Mouse (Mus musculus): ENCODE measurements around the gene Ncor2. TPM values are rescaled to one million over a fixed set of nuclear protein-coding genes. Genes with fewer than 3 reads are reported as not detected.
A peak's percentile ranks its signal among the peaks of the same experiment; 100 is the strongest.

Ncor2 gene
- polyA plus RNA-seq, 1 experiment from 2014 or later: 21.2 TPM

DNA sequence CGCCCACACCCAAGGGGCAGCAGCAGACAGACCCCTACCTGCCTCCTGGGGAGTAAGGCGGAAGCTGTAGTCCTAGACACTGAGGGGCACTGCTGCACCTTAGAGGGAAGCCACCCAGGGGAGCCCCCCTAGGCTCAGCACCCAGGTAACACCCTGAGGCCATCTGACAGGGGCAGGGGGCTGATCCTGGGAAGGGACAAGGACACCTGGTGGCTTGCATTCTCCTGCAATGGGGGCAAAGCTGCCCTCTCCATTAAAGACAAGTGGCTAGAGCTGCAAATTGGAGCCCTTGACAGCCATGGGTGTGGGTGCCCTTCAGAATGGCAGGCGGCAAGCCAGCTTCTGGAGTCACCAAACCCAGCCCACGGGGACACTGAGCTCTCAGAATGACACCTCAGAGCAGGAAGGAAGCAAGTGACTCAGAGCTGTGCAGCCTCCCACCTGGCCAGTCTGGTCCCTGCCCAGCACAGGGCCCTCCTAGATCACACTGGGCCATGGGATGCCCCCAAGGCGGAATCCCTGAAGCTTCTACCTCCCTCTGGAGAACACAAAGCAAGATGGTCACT is 79.2 kb downstream of the Ncor2 start:
- DNase-seq (ENCODE audit: low spot score) (no peak), ATAC-seq (ENCODE audit: low FRiP score) (no peak)
- WGBS: 93% methylated on average over 5 of the region's 5 CpGs
- no peak overlapping the region for H3K9ac ChIP-seq (ENCODE audit: low read depth, low read length)
- H3K27ac ChIP-seq (ENCODE audit: low read depth, low read length): no peak overlapping the region
- H3K4me3 ChIP-seq (ENCODE audit: low read depth, low read length): no peak overlapping the region
- peaks cover 10% of the 10 kb centered on the region for H3K36me3 ChIP-seq (ENCODE audit: control insufficient read depth, insufficient read depth, low read length)
- H3K27me3 ChIP-seq (ENCODE audit: control insufficient read depth, insufficient read depth, low read length): no peaks in the 10 kb centered on the region
- no peaks in the 10 kb centered on the region for H3K9me3 ChIP-seq (ENCODE audit: control insufficient read depth, low read length)
- peaks cover 4% of the 10 kb centered on the region; the same call in 1 of the 2 replicates for H3K4me1 ChIP-seq (replicated peaks; ENCODE audit: control insufficient read depth, insufficient read depth, low read length)
- no peak overlapping the region for H3K4me2 ChIP-seq (replicated peaks; ENCODE audit: low read depth, low read length)

DNA sequence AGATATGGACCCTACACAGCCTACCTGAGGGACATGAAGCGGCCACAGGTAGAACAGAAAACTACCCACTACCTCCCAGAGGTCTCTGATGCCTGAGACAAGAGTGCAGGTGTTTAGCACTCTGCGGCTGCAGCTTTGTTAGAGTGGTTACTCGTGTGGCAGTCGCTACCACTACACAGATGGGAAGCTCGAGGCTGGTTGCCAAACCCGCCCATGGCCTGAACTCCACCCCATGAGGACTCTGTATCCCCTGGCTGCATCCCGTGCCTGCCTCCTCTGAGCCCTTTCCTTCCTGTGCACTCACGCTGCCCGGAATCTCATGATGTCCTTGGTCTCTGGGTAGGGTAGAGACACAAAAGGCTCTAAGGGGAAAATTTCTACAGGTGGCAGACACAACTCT is 80.3 kb downstream of the Ncor2 start:
- no peak overlapping the region for H3K4me3 ChIP-seq (ENCODE audit: low read depth, low read length)
- H3K27ac ChIP-seq (ENCODE audit: low read depth, low read length): no peak overlapping the region
- 93% methylated on average over 9 of the region's 9 CpGs for WGBS
- ATAC-seq (ENCODE audit: low FRiP score) (no peak), DNase-seq (ENCODE audit: low spot score) (no peak)
- no peaks in the 10 kb centered on the region for H3K27me3 ChIP-seq (ENCODE audit: control insufficient read depth, insufficient read depth, low read length)
- peaks cover 10% of the 10 kb centered on the region for H3K36me3 ChIP-seq (ENCODE audit: control insufficient read depth, insufficient read depth, low read length)
- no peak overlapping the region for H3K4me2 ChIP-seq (replicated peaks; ENCODE audit: low read depth, low read length)
- peaks cover 1% of the 10 kb centered on the region; the same call in 1 of the 2 replicates for H3K4me1 ChIP-seq (replicated peaks; ENCODE audit: control insufficient read depth, insufficient read depth, low read length)
- H3K9ac ChIP-seq (ENCODE audit: low read depth, low read length): no peak overlapping the region
- H3K9me3 ChIP-seq (ENCODE audit: control insufficient read depth, low read length): no peaks in the 10 kb centered on the region

DNA sequence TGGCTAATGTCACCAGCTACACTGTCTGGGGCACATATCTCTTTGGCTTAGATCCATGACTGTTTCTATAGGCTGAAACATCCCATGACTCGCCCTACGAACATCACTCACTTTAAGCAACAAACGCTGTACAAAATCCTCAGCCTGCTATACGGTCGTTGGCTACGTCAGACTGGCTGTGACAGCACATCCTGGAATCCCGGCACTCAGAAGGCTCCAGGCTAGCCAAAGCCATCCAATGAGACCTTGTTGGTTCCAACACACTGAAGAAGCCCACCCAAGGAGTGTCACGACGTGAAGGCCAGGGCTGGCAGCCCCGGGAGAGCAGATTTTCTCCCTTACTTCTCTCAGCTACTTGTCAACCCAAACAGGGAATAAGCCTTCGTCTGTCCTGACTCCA is 82.7 kb downstream of the Ncor2 start:
- H3K4me2 ChIP-seq (replicated peaks; ENCODE audit: low read depth, low read length): no peak overlapping the region
- no peaks in the 10 kb centered on the region for H3K27me3 ChIP-seq (ENCODE audit: control insufficient read depth, insufficient read depth, low read length)
- WGBS: 88% methylated on average over 11 of the region's 11 CpGs
- peaks cover 2% of the 10 kb centered on the region for H3K36me3 ChIP-seq (ENCODE audit: control insufficient read depth, insufficient read depth, low read length)
- ATAC-seq (ENCODE audit: low FRiP score) (no peak), DNase-seq (ENCODE audit: low spot score) (no peak)
- H3K9me3 ChIP-seq (ENCODE audit: control insufficient read depth, low read length): no peaks in the 10 kb centered on the region
- H3K27ac ChIP-seq (ENCODE audit: low read depth, low read length): no peak overlapping the region
- no peak overlapping the region for H3K9ac ChIP-seq (ENCODE audit: low read depth, low read length)
- no peak overlapping the region for H3K4me3 ChIP-seq (ENCODE audit: low read depth, low read length)
- H3K4me1 ChIP-seq (replicated peaks; ENCODE audit: control insufficient read depth, insufficient read depth, low read length): 0 out of 2 replicates have a peak, but pooled peaks cover 2% of the 10 kb centered on the region

GRCm38 (mm10) chr5:125095525-125096175 is 83.4 kb downstream of the Ncor2 start:
- Histone ChIP-seq H3K4me2 (replicated peaks; ENCODE audit: low read depth, low read length) (no peak overlapping the region), H3K9me3 (ENCODE audit: control insufficient read depth, low read length) (no peaks in the 10 kb centered on the region), H3K4me1 (replicated peaks; ENCODE audit: control insufficient read depth, insufficient read depth, low read length) (0 out of 2 replicates have a peak, but pooled peaks cover 2% of the 10 kb centered on the region), H3K9ac (ENCODE audit: low read depth, low read length) (no peak overlapping the region), H3K36me3 (ENCODE audit: control insufficient read depth, insufficient read depth, low read length) (peaks cover 8% of the 10 kb centered on the region), H3K27ac (ENCODE audit: low read depth, low read length) (peak overlapping the region; percentile 33), H3K27me3 (ENCODE audit: control insufficient read depth, insufficient read depth, low read length) (no peaks in the 10 kb centered on the region), H3K4me3 (ENCODE audit: low read depth, low read length) (no peak overlapping the region)
- WGBS: 86% methylated on average over 14 of the region's 14 CpGs
- DNase-seq (ENCODE audit: low spot score) (peak; percentile 33), ATAC-seq (ENCODE audit: low FRiP score) (no peak)

- Histone ChIP-seq H3K4me1 (replicated peaks; ENCODE audit: control insufficient read depth, insufficient read depth, low read length) (0 out of 2 replicates have a peak, but pooled peaks cover 2% of the 10 kb centered on the region), H3K9me3 (ENCODE audit: control insufficient read depth, low read length) (no peaks in the 10 kb centered on the region), H3K36me3 (ENCODE audit: control insufficient read depth, insufficient read depth, low read length) (peaks cover 21% of the 10 kb centered on the region), H3K4me2 (replicated peaks; ENCODE audit: low read depth, low read length) (no peak overlapping the region), H3K27me3 (ENCODE audit: control insufficient read depth, insufficient read depth, low read length) (no peaks in the 10 kb centered on the region), H3K4me3 (ENCODE audit: low read depth, low read length) (no peak overlapping the region), H3K9ac (ENCODE audit: low read depth, low read length) (no peak overlapping the region), H3K27ac (ENCODE audit: low read depth, low read length) (peak overlapping the region; percentile 68)
- WGBS: 48% methylated on average over 5 of the region's 5 CpGs
- ATAC-seq (ENCODE audit: low FRiP score) (peak; percentile 79), DNase-seq (ENCODE audit: low spot score) (peak; percentile 43)
Measured at GRCm38 (mm10) chr5:125093795-125094194, 85.2 kb downstream of the Ncor2 start.

DNA sequence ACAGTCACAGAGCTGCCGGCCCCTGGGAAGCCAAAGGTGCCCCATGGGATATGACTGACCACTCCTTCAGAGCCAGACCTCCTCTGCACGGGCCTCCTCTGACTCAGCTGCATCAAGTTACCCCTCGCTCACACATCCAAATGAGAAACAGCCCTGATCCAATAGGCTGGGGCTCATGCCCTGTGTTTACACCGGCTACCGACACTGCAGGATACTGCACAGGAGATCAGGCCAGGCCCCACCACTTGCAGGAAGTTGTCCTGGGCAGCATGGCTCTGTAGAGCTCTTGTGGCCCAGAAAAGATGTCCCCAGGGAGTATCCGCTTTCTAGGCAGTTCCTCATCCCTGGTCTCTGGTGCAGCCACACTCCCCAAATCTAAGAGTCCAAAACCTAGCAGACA is 90.9 kb downstream of the Ncor2 start:
- ATAC-seq (ENCODE audit: low FRiP score) (no peak), DNase-seq (ENCODE audit: low spot score) (no peak)
- Histone ChIP-seq H3K4me1 (replicated peaks; ENCODE audit: control insufficient read depth, insufficient read depth, low read length) (no peaks in the 10 kb centered on the region), H3K4me3 (ENCODE audit: low read depth, low read length) (no peak overlapping the region), H3K9ac (ENCODE audit: low read depth, low read length) (no peak overlapping the region), H3K4me2 (replicated peaks; ENCODE audit: low read depth, low read length) (no peak overlapping the region), H3K9me3 (ENCODE audit: control insufficient read depth, low read length) (no peaks in the 10 kb centered on the region), H3K27me3 (ENCODE audit: control insufficient read depth, insufficient read depth, low read length) (no peaks in the 10 kb centered on the region), H3K27ac (ENCODE audit: low read depth, low read length) (no peak overlapping the region), H3K36me3 (ENCODE audit: control insufficient read depth, insufficient read depth, low read length) (peaks cover 31% of the 10 kb centered on the region)
- 72% methylated on average over 6 of the region's 6 CpGs for WGBS

GRCm38 (mm10) chr5:125085097-125085617 is 93.9 kb downstream of the Ncor2 start:
- Histone ChIP-seq H3K27ac (ENCODE audit: low read depth, low read length) (no peak overlapping the region), H3K4me2 (replicated peaks; ENCODE audit: low read depth, low read length) (no peak overlapping the region), H3K4me1 (replicated peaks; ENCODE audit: control insufficient read depth, insufficient read depth, low read length) (no peaks in the 10 kb centered on the region; the same call in 1 of the 2 replicates), H3K4me3 (ENCODE audit: low read depth, low read length) (no peak overlapping the region), H3K27me3 (ENCODE audit: control insufficient read depth, insufficient read depth, low read length) (no peaks in the 10 kb centered on the region), H3K36me3 (ENCODE audit: control insufficient read depth, insufficient read depth, low read length) (peaks cover 23% of the 10 kb centered on the region), H3K9me3 (ENCODE audit: control insufficient read depth, low read length) (no peaks in the 10 kb centered on the region), H3K9ac (ENCODE audit: low read depth, low read length) (no peak overlapping the region)
- 71% methylated on average over 8 of the region's 8 CpGs for WGBS
- ATAC-seq (ENCODE audit: low FRiP score) (no peak), DNase-seq (ENCODE audit: low spot score) (no peak)

DNA sequence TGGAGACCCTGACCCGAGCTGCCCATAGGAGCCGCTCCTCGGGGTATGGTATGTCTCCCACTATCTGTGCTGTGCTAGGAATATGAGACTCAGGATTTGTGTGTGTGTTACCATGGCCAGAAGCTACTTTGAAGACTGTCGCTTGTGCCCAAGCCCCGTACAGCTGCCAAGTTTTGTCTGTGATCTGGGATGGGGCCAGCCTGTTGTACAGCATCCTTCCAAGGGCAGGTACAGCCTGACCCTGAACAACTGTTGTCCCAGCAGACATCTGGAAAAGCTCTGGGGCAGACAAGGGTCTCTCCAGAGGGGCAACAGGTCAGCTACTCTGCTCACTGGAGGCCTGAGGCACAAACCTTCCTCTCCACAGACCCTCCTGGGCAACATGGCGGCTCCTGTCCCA is 95.3 kb downstream of the Ncor2 start:
- DNase-seq (ENCODE audit: low spot score) (no peak), ATAC-seq (ENCODE audit: low FRiP score) (no peak)
- peaks cover 16% of the 10 kb centered on the region; the same call in 1 of the 2 replicates for H3K36me3 ChIP-seq (ENCODE audit: control insufficient read depth, insufficient read depth, low read length)
- no peak overlapping the region for H3K9ac ChIP-seq (ENCODE audit: low read depth, low read length)
- no peak overlapping the region for H3K4me2 ChIP-seq (replicated peaks; ENCODE audit: low read depth, low read length)
- no peaks in the 10 kb centered on the region for H3K9me3 ChIP-seq (ENCODE audit: control insufficient read depth, low read length)
- H3K27me3 ChIP-seq (ENCODE audit: control insufficient read depth, insufficient read depth, low read length): no peaks in the 10 kb centered on the region
- H3K27ac ChIP-seq (ENCODE audit: low read depth, low read length): no peak overlapping the region
- H3K4me3 ChIP-seq (ENCODE audit: low read depth, low read length): no peak overlapping the region
- no peaks in the 10 kb centered on the region; the same call in 1 of the 2 replicates for H3K4me1 ChIP-seq (replicated peaks; ENCODE audit: control insufficient read depth, insufficient read depth, low read length)
- 94% methylated on average over 6 of the region's 6 CpGs for WGBS
